Mouse (Mus musculus) hindbrain, embryonic 12.5 days (tissue): Measurements from ENCODE around the gene Cdca4. TPM values are rescaled to one million over a fixed set of nuclear protein-coding genes. Genes with fewer than 3 reads are reported as not detected.
A peak's percentile ranks its signal among the peaks of the same experiment; 100 is the strongest.

ENCODE experiments used
- ATAC-seq: fragments of 200-750 bp; cut with Nextera tagmentation; 2 replicates; pipeline ENCODE4 v1.8.0; 2017; ENCODE audit warnings: moderate TSS enrichment; ENCODE audit not compliant: low FRiP score
- H3K27ac ChIP-seq: fragments of 300-500 bp; sonication (generic); 2 replicates; pipeline ENCODE4 v1.5.1; 2016; ENCODE audit warnings: mild to moderate bottlenecking
- H3K27me3 ChIP-seq: fragments of 300-500 bp; sonication (generic); 2 replicates; pipeline ENCODE4 v1.6.1; 2016; ENCODE audit warnings: mild to moderate bottlenecking
- H3K36me3 ChIP-seq: fragments of 300-500 bp; sonication (generic); 2 replicates; pipeline ENCODE4 v1.6.1; 2016; ENCODE audit warnings: mild to moderate bottlenecking
- H3K4me1 ChIP-seq: fragments of 300-500 bp; sonication (generic); 2 replicates; pipeline ENCODE4 v1.6.1; 2016
- H3K4me2 ChIP-seq: fragments of 300-500 bp; sonication (generic); replicated peaks from 2 replicates; pipeline ENCODE4 v1.6.1; 2016; ENCODE audit warnings: mild to moderate bottlenecking
- H3K4me3 ChIP-seq: fragments of 300-500 bp; sonication (generic); 2 replicates; pipeline ENCODE4 v1.5.1; 2016; ENCODE audit warnings: mild to moderate bottlenecking
- H3K9ac ChIP-seq: fragments of 300-500 bp; sonication (generic); 2 replicates; pipeline ENCODE4 v1.6.1; 2016; ENCODE audit warnings: mild to moderate bottlenecking, moderate library complexity
- H3K9me3 ChIP-seq: fragments of 300-500 bp; sonication (generic); replicated peaks from 2 replicates; pipeline ENCODE4 v1.6.1; 2016; ENCODE audit warnings: mild to moderate bottlenecking
- WGBS: fragments of 180-500 bp; shearing (Covaris S2); methylation state at CpG from one replicate; pipeline ENCODE4 v1.1.7; 2016; 5-methylcytosine and 5-hydroxymethylcytosine counted together
- polyA plus RNA-seq: library from polyadenylated mRNA; unstranded; fragments of >200 nt; fragmentation: Nextera tagmentation; extraction: Ambion mirVana; gene quantifications from 2 replicates; pipeline ENCODE4 v1.2.1, GENCODE M21; 2016

Gene Cdca4
- polyA plus RNA-seq, 1 experiment from 2014 or later = 101 TPM

DNA sequence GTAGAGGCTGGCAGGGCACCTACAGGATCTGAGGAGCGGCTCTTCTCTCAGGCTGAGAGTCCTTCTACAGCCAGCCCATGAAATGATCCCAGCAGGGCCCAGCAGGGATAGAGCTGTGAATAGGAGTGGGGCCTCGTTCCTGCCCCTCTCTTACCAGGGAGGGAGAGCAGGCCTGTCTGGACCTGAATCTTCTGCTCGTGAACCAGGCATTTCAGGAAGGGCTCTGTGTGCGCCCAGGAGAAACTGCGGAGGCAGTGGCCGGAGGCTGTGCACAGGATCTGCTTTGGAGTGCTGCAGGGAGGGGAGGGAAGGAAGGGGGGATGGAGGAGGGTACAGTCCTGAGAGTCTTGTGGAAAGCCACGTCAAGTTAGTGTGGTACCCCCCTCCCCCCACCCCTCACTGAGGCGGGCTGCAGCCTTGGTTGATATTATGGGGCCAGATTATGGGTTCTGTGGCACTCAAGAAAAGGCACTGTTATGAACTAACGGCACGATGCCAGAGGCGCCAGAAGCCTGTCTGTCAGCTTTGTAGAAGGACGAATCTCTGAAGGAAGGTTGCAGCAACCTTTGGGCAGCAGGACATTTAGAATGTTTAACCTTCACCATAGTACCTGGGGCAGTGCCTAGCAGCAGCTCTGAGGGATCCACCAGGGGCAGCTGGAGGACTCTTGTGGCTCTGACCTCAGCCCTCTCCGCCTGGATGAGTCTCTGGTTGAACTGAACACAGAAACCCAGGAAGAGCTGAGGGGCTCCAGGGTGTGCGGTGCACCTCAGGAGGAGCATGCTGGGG lies 14.3 kb downstream of the Cdca4 start:
- no peak overlapping the region for H3K4me3 ChIP-seq
- no peak overlapping the region for H3K27ac ChIP-seq
- WGBS = 80% methylated on average over 14 of the region's 14 CpGs
- no peak for ATAC-seq
- H3K4me2 ChIP-seq = no peak overlapping the region
- peaks cover 58% of the 10 kb centered on the region for H3K36me3 ChIP-seq
- peaks cover 6% of the 10 kb centered on the region for H3K4me1 ChIP-seq
- H3K9ac ChIP-seq = no peak overlapping the region
- H3K27me3 ChIP-seq = peaks cover 2% of the 10 kb centered on the region; the same call in 1 of the 2 replicates
- no peaks in the 10 kb centered on the region for H3K9me3 ChIP-seq

DNA sequence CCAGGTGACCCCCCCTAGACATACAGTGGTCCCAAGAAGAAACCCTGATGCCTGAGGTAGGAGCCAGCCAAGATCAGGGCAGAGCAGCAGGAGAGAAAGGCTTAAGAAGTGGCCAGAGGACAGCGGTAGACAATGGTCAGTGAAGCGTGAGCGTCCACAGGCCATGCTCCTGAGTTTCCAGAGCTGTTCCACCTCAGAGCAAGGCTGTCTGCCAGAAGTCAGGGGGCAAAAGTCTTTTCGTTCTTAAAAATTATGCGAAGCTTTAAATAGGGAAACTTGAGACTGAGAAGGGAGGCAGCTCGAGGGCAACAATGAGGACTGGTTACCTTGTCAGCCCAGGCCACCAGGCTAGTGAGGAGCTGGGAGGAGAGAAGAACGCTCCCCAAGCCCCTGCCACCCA lies 15.9 kb downstream of the Cdca4 start:
- peaks cover 43% of the 10 kb centered on the region for H3K36me3 ChIP-seq
- 75% methylated on average over 7 of the region's 7 CpGs for WGBS
- H3K4me2 ChIP-seq = no peak overlapping the region
- no peaks in the 10 kb centered on the region for H3K9me3 ChIP-seq
- peaks cover 15% of the 10 kb centered on the region for H3K4me1 ChIP-seq
- no peak for ATAC-seq
- peaks cover 2% of the 10 kb centered on the region; the same call in 1 of the 2 replicates for H3K27me3 ChIP-seq
- H3K4me3 ChIP-seq = no peak overlapping the region
- no peak overlapping the region for H3K27ac ChIP-seq
- no peak overlapping the region for H3K9ac ChIP-seq

DNA sequence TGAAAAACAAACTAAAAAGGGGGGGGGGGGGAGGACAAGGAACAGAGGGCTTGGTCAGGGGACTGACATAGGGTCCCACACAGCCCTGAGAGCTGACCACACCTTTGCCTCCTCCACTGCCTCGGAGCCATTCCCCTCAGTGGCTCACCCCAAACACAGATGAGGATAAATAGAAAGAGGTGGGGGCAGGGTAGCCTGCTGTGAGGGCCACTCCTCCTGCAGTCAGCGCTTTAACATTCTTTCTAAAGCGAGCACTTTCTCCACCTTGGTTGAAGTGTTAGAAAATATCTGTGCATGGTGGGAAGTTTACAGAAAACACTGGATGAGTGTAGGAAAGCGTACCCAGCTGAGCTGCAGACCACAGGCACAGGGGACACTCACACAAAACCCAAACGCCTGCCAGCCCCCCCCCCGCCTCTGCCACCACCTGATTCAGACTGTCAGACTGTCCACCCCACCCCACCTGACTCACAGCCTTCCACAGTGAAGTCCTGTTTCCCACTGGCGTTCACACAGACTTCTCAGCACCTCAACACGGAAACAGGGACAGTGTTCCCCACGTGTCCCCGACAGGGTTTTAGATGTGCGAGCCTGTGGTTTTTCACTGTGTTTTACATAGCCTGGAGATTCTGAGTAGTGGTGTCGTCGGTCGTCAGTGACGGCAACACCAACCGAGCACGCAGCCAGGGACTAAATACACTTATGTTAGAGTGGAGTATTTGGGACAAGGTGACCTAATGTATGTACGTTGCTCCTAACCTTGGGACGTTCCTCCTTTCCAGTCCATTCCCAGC lies 18.9 kb downstream of the Cdca4 start:
- Histone ChIP-seq H3K27me3 (peaks cover 19% of the 10 kb centered on the region; the same call in 1 of the 2 replicates), H3K27ac (no peak overlapping the region), H3K4me2 (peak overlapping the region; percentile 99), H3K4me1 (peaks cover 22% of the 10 kb centered on the region), H3K9ac (peak overlapping the region; percentile 41; the same call in 1 of the 2 replicates), H3K36me3 (peaks cover 25% of the 10 kb centered on the region), H3K9me3 (no peaks in the 10 kb centered on the region), H3K4me3 (peak overlapping the region; percentile 72; the same call in 1 of the 2 replicates)
- ATAC-seq = no peak
- 67% methylated on average over 19 of the region's 19 CpGs for WGBS

DNA sequence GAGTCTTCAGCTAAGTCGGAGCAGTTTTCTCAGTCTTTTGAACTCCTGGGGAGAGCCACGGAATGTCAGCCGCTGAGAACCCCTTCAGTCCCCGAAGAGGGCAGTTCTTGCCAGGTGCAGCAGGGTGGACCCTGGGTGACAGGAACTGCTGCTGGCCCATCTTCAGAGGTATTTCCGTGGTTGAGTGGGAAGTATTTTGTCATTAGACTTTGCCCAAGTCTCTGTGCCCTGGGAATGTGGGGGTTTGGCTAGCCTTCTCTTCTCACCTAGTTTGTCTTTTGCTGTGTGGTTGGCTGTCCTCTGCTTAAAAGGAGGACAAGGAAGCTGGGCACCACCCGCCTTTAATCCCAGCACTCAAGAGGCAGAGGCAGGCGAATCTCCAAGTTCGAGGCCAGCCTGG lies 19.6 kb downstream of the Cdca4 start:
- Histone ChIP-seq H3K36me3 (peaks cover 22% of the 10 kb centered on the region), H3K4me3 (peak overlapping the region; percentile 72), H3K9ac (peak overlapping the region; percentile 80), H3K4me2 (peak overlapping the region; percentile 99), H3K27ac (no peak overlapping the region), H3K27me3 (peaks cover 19% of the 10 kb centered on the region; the same call in 1 of the 2 replicates), H3K4me1 (peaks cover 22% of the 10 kb centered on the region), H3K9me3 (no peaks in the 10 kb centered on the region)
- ATAC-seq = no peak
- WGBS = 21% methylated on average over 8 of the region's 8 CpGs

DNA sequence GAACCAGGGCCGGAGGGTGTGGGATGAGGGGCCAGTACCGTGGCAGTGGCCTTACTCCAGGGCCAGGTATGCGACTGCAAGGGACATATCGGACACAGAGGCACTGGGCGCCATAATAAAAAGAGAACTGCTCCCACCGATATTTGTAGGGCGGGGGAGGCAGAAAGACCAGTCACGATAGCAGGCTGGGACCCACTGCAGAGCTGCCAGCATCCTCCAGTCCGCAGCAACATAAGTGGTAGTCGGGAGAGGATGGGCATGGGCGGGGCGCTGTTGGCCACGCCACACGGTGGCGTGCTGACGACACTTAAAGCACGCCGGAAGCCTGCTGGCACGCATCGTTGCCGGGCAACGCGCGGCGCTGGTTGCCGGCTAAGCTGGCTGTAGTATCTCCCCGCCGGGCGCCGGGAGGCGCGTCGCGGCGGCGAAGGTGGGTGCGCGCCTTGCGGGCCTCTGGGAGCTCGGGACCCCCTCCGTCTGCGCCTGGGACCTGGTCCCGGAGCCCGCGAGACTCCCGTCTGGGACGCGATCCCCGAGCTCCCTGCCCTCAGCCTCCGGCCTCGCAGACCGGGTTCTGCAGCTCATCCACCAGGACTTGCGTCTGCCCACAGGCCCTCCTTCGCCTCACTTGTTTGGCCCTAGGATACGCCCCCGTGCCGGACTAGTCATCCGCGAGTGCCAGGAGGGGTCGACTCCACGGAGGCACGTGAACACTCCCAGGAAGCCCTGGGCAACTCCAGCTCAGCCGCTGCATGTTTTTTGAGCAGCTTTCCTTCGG lies 20.4 kb downstream of the Cdca4 start, which contains the start of gene Clba1:
Clba1 (plus strand) TSS at position 351 of the 778 bp plus-strand sequence.
- H3K27me3 ChIP-seq = peaks cover 19% of the 10 kb centered on the region
- peak within 1 kb of the TSS; percentile 75 for H3K27ac ChIP-seq
- peaks cover 14% of the 10 kb centered on the region for H3K36me3 ChIP-seq
- H3K4me3 ChIP-seq = peak within 1 kb of the TSS; percentile 72
- H3K9ac ChIP-seq = peak within 1 kb of the TSS; percentile 80
- ATAC-seq = peak; percentile 94
- peaks cover 22% of the 10 kb centered on the region for H3K4me1 ChIP-seq
- H3K9me3 ChIP-seq = no peaks in the 10 kb centered on the region
- peak within 1 kb of the TSS; percentile 99 for H3K4me2 ChIP-seq
- 2% methylated on average over 58 of the region's 64 CpGs for WGBS

DNA sequence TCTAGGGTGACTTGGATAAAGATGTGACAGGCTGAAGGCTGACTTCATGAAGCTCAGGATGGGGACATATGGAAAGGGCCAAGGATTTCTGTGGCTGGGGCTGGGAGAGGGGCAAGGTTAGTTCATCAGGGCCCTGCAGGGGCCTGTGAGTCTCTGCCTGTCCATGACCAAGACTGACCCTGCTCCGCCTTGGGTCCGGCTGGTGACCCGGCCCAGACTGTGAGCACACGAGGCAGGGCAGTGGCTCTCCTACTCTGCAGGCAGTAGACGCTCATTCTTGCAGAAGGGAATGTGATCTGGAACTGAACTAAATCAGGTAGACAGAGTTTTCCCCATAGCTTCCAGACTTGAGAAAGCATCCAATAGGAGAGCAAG lies 21.0 kb downstream of the Cdca4 start:
- H3K4me3 ChIP-seq = peak overlapping the region; percentile 72
- H3K27me3 ChIP-seq = peaks cover 19% of the 10 kb centered on the region
- peak; percentile 41 for ATAC-seq
- peaks cover 8% of the 10 kb centered on the region for H3K36me3 ChIP-seq
- H3K9me3 ChIP-seq = no peaks in the 10 kb centered on the region
- H3K9ac ChIP-seq = peak overlapping the region; percentile 62
- H3K4me2 ChIP-seq = peak overlapping the region; percentile 99
- H3K4me1 ChIP-seq = peaks cover 22% of the 10 kb centered on the region
- WGBS = 66% methylated on average over 5 of the region's 5 CpGs
- H3K27ac ChIP-seq = peak overlapping the region; percentile 75

DNA sequence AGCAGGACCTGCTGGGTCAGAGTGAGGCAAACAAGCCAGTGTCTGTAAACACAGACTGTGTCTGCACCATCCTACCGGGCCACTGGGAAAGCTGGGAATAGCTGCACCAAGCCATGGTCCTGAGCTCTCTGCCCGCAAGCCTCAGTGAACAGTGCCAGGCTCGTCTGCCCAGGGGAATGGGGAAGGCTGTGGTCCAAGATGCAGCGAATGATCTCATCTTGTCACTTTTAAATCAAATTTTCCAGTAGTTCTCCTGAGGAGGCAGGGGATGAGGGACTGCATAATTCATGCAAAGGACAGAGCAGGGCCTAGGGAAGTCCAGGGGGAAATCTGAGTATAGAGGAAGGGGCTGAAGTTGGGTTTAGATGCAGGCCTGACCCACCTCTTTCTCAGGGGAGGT lies 21.4 kb downstream of the Cdca4 start:
- Histone ChIP-seq H3K4me3 (peak overlapping the region; percentile 72; the same call in 1 of the 2 replicates), H3K36me3 (peaks cover 4% of the 10 kb centered on the region; the same call in 1 of the 2 replicates), H3K4me1 (peaks cover 23% of the 10 kb centered on the region), H3K27ac (no peak overlapping the region), H3K9me3 (no peaks in the 10 kb centered on the region), H3K27me3 (peaks cover 23% of the 10 kb centered on the region), H3K4me2 (peak overlapping the region; percentile 99; the same call in 1 of the 2 replicates), H3K9ac (peak overlapping the region; percentile 62)
- 87% methylated on average over 4 of the region's 4 CpGs for WGBS
- no peak for ATAC-seq

DNA sequence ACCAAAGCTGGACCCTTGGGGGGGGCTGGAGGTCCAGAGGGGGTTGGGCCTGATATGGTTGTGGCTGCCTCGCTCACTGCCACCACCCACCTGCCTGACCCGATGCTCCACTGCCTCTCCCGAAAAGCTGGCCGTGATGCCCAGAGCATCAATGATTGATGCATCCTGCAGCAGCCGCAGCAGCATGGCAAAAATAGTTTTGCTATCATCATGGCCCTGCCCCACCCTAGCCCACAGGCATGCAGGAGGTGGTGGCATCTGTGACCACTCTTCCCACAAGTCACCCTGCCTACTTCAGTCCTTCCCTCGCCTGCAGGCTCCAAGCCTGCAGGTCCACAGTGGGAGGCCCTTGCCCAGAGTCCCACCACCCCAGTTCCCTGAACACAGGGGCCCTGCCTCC lies 23.2 kb downstream of the Cdca4 start:
- H3K9ac ChIP-seq = no peak overlapping the region
- peaks cover 37% of the 10 kb centered on the region for H3K4me1 ChIP-seq
- H3K9me3 ChIP-seq = no peaks in the 10 kb centered on the region
- no peak overlapping the region for H3K27ac ChIP-seq
- H3K4me3 ChIP-seq = no peak overlapping the region
- WGBS = 71% methylated on average over 6 of the region's 6 CpGs
- H3K27me3 ChIP-seq = peaks cover 40% of the 10 kb centered on the region
- no peak overlapping the region for H3K4me2 ChIP-seq
- no peaks in the 10 kb centered on the region for H3K36me3 ChIP-seq
- ATAC-seq = no peak

DNA sequence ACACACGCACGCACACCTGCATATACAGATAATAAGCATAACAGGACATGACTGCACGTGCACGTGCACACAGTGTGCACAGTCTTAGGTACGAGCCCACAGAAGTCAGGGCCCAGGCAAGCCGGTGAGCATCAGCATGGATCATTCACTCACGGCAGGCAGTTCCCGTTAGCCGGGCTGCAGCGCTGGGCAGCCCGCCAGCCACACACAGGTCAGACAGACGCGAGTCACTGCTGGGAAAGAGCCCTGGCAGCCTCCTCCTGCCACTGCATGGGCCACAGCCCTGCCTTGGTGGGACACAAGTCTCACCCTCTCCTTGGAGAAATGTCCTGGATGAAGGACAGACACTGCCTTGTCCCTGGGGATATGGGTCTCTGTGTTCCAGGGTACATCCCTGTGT lies 25.2 kb downstream of the Cdca4 start:
- no peaks in the 10 kb centered on the region for H3K9me3 ChIP-seq
- no peak for ATAC-seq
- H3K27ac ChIP-seq = no peak overlapping the region
- no peak overlapping the region for H3K4me2 ChIP-seq
- no peak overlapping the region; the same call in 1 of the 2 replicates for H3K9ac ChIP-seq
- no peaks in the 10 kb centered on the region for H3K36me3 ChIP-seq
- peaks cover 30% of the 10 kb centered on the region for H3K4me1 ChIP-seq
- H3K27me3 ChIP-seq = peaks cover 54% of the 10 kb centered on the region
- H3K4me3 ChIP-seq = no peak overlapping the region
- 57% methylated on average over 13 of the region's 13 CpGs for WGBS

DNA sequence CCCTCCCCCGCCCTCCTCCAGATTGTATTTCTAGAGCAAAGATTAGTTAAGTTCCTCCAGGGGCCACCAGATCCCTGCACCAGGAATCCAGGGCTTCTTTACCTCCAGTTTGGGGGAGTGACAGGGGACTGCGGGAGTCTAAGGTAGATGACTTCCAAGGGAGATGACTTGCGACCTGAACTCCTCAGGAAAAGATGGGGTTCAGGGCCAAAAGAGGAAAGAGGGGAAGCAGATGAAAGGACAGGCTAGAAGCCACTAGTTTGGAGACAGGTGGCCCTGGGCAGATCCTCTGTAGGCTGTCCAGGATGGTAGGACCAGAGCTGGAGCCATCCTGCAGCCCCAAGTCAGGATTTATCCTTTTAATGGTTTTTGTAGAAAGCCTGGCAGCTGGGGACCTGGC lies 26.3 kb downstream of the Cdca4 start:
- Histone ChIP-seq H3K9me3 (no peaks in the 10 kb centered on the region), H3K36me3 (no peaks in the 10 kb centered on the region), H3K4me1 (peaks cover 24% of the 10 kb centered on the region), H3K4me3 (peak overlapping the region; percentile 66; the same call in 1 of the 2 replicates), H3K9ac (no peak overlapping the region; the same call in 1 of the 2 replicates), H3K27ac (no peak overlapping the region), H3K27me3 (peaks cover 59% of the 10 kb centered on the region), H3K4me2 (peak overlapping the region; percentile 100)
- no peak for ATAC-seq
- 20% methylated on average over 3 of the region's 3 CpGs for WGBS

DNA sequence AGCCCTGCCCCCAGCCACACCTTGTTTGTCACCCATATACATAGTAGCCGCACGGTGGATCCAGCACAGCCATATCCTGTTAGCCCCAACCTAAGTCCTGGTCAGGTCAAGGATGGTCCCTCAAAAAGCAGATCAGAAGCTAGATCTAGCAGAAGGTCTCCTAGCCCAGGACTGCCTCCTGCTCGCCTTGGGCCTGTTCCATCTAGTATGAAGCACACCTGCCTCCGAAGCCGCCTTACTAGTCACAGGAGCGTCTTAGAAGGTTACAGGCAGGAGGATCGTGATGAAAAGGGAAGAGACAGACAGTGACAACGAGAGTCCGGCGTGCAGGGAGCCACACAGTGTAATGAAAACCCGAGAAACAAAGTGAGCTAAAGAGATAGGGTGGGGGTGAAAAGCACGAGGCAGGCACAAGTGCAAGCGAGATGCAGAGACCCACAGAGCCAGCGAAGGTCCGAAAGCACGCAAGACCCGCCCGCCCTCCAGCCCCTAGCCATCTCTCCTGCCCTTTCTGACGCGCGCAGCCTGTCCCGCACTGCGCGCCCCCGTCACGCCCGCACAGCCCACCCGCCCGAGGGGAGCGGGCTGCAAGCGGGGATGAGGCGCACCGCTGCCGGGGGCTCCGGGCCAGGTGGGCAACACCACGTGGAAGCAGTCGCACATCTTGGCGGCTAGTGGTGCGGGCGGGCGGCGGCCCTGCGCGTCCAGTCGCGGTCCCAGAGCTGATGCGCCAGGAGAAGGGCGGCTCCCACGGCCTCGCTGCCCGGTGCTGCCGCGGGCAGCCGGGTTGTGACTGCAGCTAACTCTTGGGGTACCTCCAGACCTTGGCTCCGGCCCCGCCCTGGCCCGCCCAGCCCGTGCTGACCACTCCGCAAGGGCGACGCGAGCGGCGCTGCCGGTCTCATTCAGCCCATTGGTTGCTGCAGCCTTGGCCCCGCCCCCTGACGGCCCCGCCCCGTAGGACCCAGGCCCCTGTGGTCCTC lies 27.1 kb downstream of the Cdca4 start, which contains the start of gene Ahnak2:
Ahnak2 (minus strand) TSS at position 794 of the 983 bp plus-strand sequence.
- peak; percentile 59 for ATAC-seq
- Histone ChIP-seq H3K36me3 (no peaks in the 10 kb centered on the region), H3K27me3 (peaks cover 61% of the 10 kb centered on the region), H3K4me2 (peak within 1 kb of the TSS; percentile 100), H3K9ac (peak within 1 kb of the TSS; percentile 74), H3K27ac (no peak within 1 kb of the TSS), H3K4me3 (peak within 1 kb of the TSS; percentile 66), H3K4me1 (peaks cover 29% of the 10 kb centered on the region), H3K9me3 (no peaks in the 10 kb centered on the region)
- 5% methylated on average over 56 of the region's 69 CpGs for WGBS
